Comparison of ENCODE assay signal across 8 mouse cellular contexts in genomic region chr8:123949686-123949986, GRCm38 (mm10). TPM values are rescaled to one million over a fixed set of nuclear protein-coding genes. Genes with fewer than 3 reads are reported as not detected.
DNase-seq lines count a peak whose midpoint lies in the region; ATAC-seq lines count a peak whose summit lies in the region.

No protein-coding gene starts in this region.

- peak overlapping the region; percentile 89 for H3K27ac ChIP-seq in heart, embryonic 15.5 days
- peak overlapping the region; percentile 88 for H3K27ac ChIP-seq in hindbrain, embryonic 10.5 days
- H3K27ac ChIP-seq in midbrain, embryonic 10.5 days (replicated peaks) = peak overlapping the region; percentile 89

- H3K4me1 ChIP-seq in heart, embryonic 15.5 days (replicated peaks) = peaks cover 11% of the 10 kb centered on the region
- peaks cover 18% of the 10 kb centered on the region for H3K4me1 ChIP-seq in hindbrain, embryonic 10.5 days (replicated peaks)
- H3K4me1 ChIP-seq in midbrain, embryonic 10.5 days = peaks cover 17% of the 10 kb centered on the region

- 2% methylated on average over 10 of the region's 10 CpGs for WGBS in heart, embryonic 15.5 days
- 5% methylated on average over 10 of the region's 10 CpGs for WGBS in hindbrain, embryonic 10.5 days
- 7% methylated on average over 10 of the region's 10 CpGs for WGBS in midbrain, embryonic 10.5 days

- no peak for DNase-seq in heart, postnatal 10 days
- DNase-seq in MEL-GATA-1-ER (ENCODE audit: extremely low read depth, low read depth) = peak; percentile 19
- no peak for DNase-seq in hindbrain, embryonic 10.5 days (ENCODE audit: low spot score)
- no peak for DNase-seq in midbrain, embryonic 10.5 days (ENCODE audit: low spot score)
- no peak for DNase-seq in right cerebral cortex, adult 2 months (ENCODE audit: low spot score in 2 of 2)
- DNase-seq in natural killer cell, adult 2 months (ENCODE audit: low spot score in 2 of 2) = no peak
- no peak for DNase-seq in cerebellum, adult 18-20 months

- H3K9me3 ChIP-seq in heart, embryonic 15.5 days (replicated peaks) = no peaks in the 10 kb centered on the region
- no peaks in the 10 kb centered on the region for H3K9me3 ChIP-seq in hindbrain, embryonic 10.5 days
- H3K9me3 ChIP-seq in midbrain, embryonic 10.5 days (replicated peaks) = no peaks in the 10 kb centered on the region

- peak overlapping the region; percentile 95 for H3K9ac ChIP-seq in heart, embryonic 15.5 days

- peak overlapping the region; percentile 92 for H3K4me2 ChIP-seq in heart, embryonic 15.5 days

- H3K36me3 ChIP-seq in heart, embryonic 15.5 days = peaks cover 27% of the 10 kb centered on the region; the same call in 1 of the 2 replicates
- H3K36me3 ChIP-seq in hindbrain, embryonic 10.5 days = peaks cover 35% of the 10 kb centered on the region
- H3K36me3 ChIP-seq in midbrain, embryonic 10.5 days = peaks cover 34% of the 10 kb centered on the region

- intact Hi-C loops in heart, postnatal 10 days (cut with DNase I) = loop anchor here (2.0 kb wide), 1 partner anchor 71 kb away; the partner anchor contains the start of genes Taf5l and Urb2

- H3K4me3 ChIP-seq in heart, embryonic 15.5 days = peak overlapping the region; percentile 100
- H3K4me3 ChIP-seq in hindbrain, embryonic 10.5 days = peak overlapping the region; percentile 92
- peak overlapping the region; percentile 96 for H3K4me3 ChIP-seq in midbrain, embryonic 10.5 days

- H3K27me3 ChIP-seq in heart, embryonic 15.5 days = no peaks in the 10 kb centered on the region
- H3K27me3 ChIP-seq in hindbrain, embryonic 10.5 days (ENCODE audit: insufficient read depth, poor library complexity, severe bottlenecking) = no peaks in the 10 kb centered on the region
- no peaks in the 10 kb centered on the region for H3K27me3 ChIP-seq in midbrain, embryonic 10.5 days (ENCODE audit: low read depth, poor library complexity, severe bottlenecking)

- peak; percentile 28; the same call in 1 of the 2 replicates for ATAC-seq in heart, embryonic 15.5 days (replicated peaks; ENCODE audit: insufficient number of reproducible peaks, insufficient read depth, low FRiP score, low read depth)

RNA-seq across cellular contexts. Expression of gene Nup133, which starts 0.6 kb away (rescaled TPM):
- polyA plus RNA-seq in heart, embryonic 15.5 days (2015; fragmentation: Nextera tagmentation; extraction: Ambion mirVana) = 21.1 and 25.4 TPM in 2 replicates
- total RNA-seq in heart, postnatal 10 days (2021) = 10 to 100 TPM; 14.5 to 14.6 TPM
- polyA plus RNA-seq in hindbrain, embryonic 10.5 days (2016; fragmentation: Nextera tagmentation; extraction: Ambion mirVana) = 44.7 and 52.4 TPM in 2 replicates
- 54.5 and 56.1 TPM in 2 replicates for polyA plus RNA-seq in midbrain, embryonic 10.5 days (2016; fragmentation: Nextera tagmentation; extraction: Ambion mirVana)

RNA-seq across cellular contexts. Expression of gene Abcb10, which starts 33.3 kb away (rescaled TPM):
- 17.1 and 20.6 TPM in 2 replicates for polyA plus RNA-seq in heart, embryonic 15.5 days (2015; fragmentation: Nextera tagmentation; extraction: Ambion mirVana)
- 10 to 100 TPM; 39.6 to 45.6 TPM for total RNA-seq in heart, postnatal 10 days (2021)
- polyA plus RNA-seq in hindbrain, embryonic 10.5 days (2016; fragmentation: Nextera tagmentation; extraction: Ambion mirVana) = 19.5 and 21.4 TPM in 2 replicates
- 18.5 and 19.3 TPM in 2 replicates for polyA plus RNA-seq in midbrain, embryonic 10.5 days (2016; fragmentation: Nextera tagmentation; extraction: Ambion mirVana)

RNA-seq across cellular contexts. Expression of gene Acta1, which starts 55.1 kb away (rescaled TPM):
- 179 and 184 TPM in 2 replicates for polyA plus RNA-seq in heart, embryonic 15.5 days (2015; fragmentation: Nextera tagmentation; extraction: Ambion mirVana)
- 100 to 1,000 TPM; 224 to 226 TPM for total RNA-seq in heart, postnatal 10 days (2021)
- polyA plus RNA-seq in hindbrain, embryonic 10.5 days (2016; fragmentation: Nextera tagmentation; extraction: Ambion mirVana) = 0.48 and 1.3 TPM in 2 replicates
- 0.23 and 0.87 TPM in 2 replicates for polyA plus RNA-seq in midbrain, embryonic 10.5 days (2016; fragmentation: Nextera tagmentation; extraction: Ambion mirVana)

Comparison
In these comparisons a context has a peak if more than half of its experiments do, and no peak if none do; other contexts are left out.
1. RNA of gene Acta1, which starts 55.1 kb away (polyA plus RNA-seq): 179 to 184 TPM in heart, embryonic 15.5 days; 0.48 to 1.3 TPM in hindbrain, embryonic 10.5 days and 0.23 to 0.87 TPM in midbrain, embryonic 10.5 days; every median in the first group is over 10 times any median in the second.
2. Peak in every context shown above with its lines, with median percentiles within 50 percentile points of each other: H3K27ac ChIP-seq and H3K4me3 ChIP-seq.